Comparison of ENCODE assay signal across 14 mouse cellular contexts in genomic region chr12:17054691-17055090, GRCm38 (mm10). TPM values are rescaled to one million over a fixed set of nuclear protein-coding genes. Genes with fewer than 3 reads are reported as not detected.
DNase-seq lines count a peak whose midpoint lies in the region; ATAC-seq and TF ChIP-seq lines count a peak whose summit lies in the region.
"Had no signal": no experiment of that assay in that cellular context is flagged by ENCODE, and none has a peak within 500 bp of the region (broad histone marks: within the 10 kb centered on the region; RNA-seq: fewer than 3 reads in every experiment).

No protein-coding gene starts in this region.

- 58% methylated on average over 4 of the region's 4 CpGs for WGBS in kidney, adult 2 months
- WGBS in heart, embryonic 12.5 days, result 47% methylated on average over 4 of the region's 4 CpGs
- WGBS in thymus, adult 2 months, result 69% methylated on average over 4 of the region's 4 CpGs

- H3K4me1 ChIP-seq in kidney, adult 2 months (ENCODE audit: control insufficient read depth, insufficient read depth, low read length), result no peaks in the 10 kb centered on the region
- H3K4me1 ChIP-seq in testis, adult 2 months (ENCODE audit: control insufficient read depth, insufficient read depth, low read length), result no peaks in the 10 kb centered on the region
- H3K4me1 ChIP-seq in heart, embryonic 12.5 days (replicated peaks), result no peaks in the 10 kb centered on the region
- no peaks in the 10 kb centered on the region for H3K4me1 ChIP-seq in thymus, adult 2 months (replicated peaks; ENCODE audit: control insufficient read depth, insufficient read depth, low read length)
- H3K4me1 ChIP-seq: embryonic facial prominence, embryonic 13.5 days; lung, embryonic 15.5 days; neural tube, embryonic 12.5 days had no signal

- DNase-seq in kidney, adult 2 months, result no peak
- DNase-seq in kidney, adult 18-20 months, result no peak
- DNase-seq in testis, postnatal 14 days (ENCODE audit: low spot score), result no peak
- peak; percentile 54 for DNase-seq in ZHBTc4 (ENCODE audit: low read depth, low spot score)
- DNase-seq in urinary bladder, postnatal 10 days (ENCODE audit: low spot score), result no peak
- DNase-seq in thymus, adult 2 months, result no peak
- DNase-seq: cerebellum, adult 2 months had no signal

- no peak overlapping the region for H3K27ac ChIP-seq in kidney, adult 2 months (ENCODE audit: insufficient read depth, low read depth, low read length)
- no peak overlapping the region for H3K27ac ChIP-seq in testis, adult 2 months (ENCODE audit: control insufficient read depth, insufficient read depth, low read depth, low read length)
- no peak overlapping the region for H3K27ac ChIP-seq in heart, embryonic 12.5 days (ENCODE audit: poor library complexity, severe bottlenecking)
- H3K27ac ChIP-seq in thymus, adult 2 months (ENCODE audit: control insufficient read depth, insufficient read depth, low read length), result no peak overlapping the region
- H3K27ac ChIP-seq: embryonic facial prominence, embryonic 13.5 days; forebrain, embryonic 12.5 days; lung, embryonic 15.5 days; neural tube, embryonic 12.5 days had no signal

- H3K4me2 ChIP-seq in heart, embryonic 12.5 days, result no peak overlapping the region
- H3K4me2 ChIP-seq: embryonic facial prominence, embryonic 13.5 days; forebrain, embryonic 12.5 days; lung, embryonic 15.5 days; midbrain, embryonic 11.5 days; neural tube, embryonic 12.5 days had no signal

- H3K9ac ChIP-seq in heart, embryonic 12.5 days, result no peak overlapping the region
- H3K9ac ChIP-seq: embryonic facial prominence, embryonic 13.5 days; forebrain, embryonic 12.5 days; lung, embryonic 15.5 days; neural tube, embryonic 12.5 days had no signal

- TF ChIP-seq CTCF in kidney, adult 2 months (conservative IDR thresholded peaks at IDR 0.05; ENCODE audit: insufficient read depth, insufficient read length, low read depth, low read length), result peak; percentile 43
- TF ChIP-seq CTCF in testis, adult 2 months (IDR thresholded peaks at IDR 0.05; ENCODE audit: control insufficient read depth, insufficient read depth, insufficient replicate concordance, low read depth, low read length), result peak; percentile 29; the same call in 1 of the 2 replicates
- TF ChIP-seq CTCF in thymus, adult 2 months (IDR thresholded peaks at IDR 0.05; ENCODE audit: borderline replicate concordance, control insufficient read depth, extremely low read depth, insufficient read depth, low read length, poor library complexity), result no peak

- ATAC-seq in heart, embryonic 12.5 days (ENCODE audit: insufficient number of reproducible peaks, low FRiP score), result no peak

- no peaks in the 10 kb centered on the region for H3K9me3 ChIP-seq in heart, embryonic 12.5 days (replicated peaks)
- H3K9me3 ChIP-seq: embryonic facial prominence, embryonic 13.5 days; forebrain, embryonic 12.5 days; lung, embryonic 15.5 days; neural tube, embryonic 12.5 days had no signal

- no peak for TF ChIP-seq POLR2A in kidney, adult 2 months (IDR thresholded peaks at IDR 0.05; ENCODE audit: low read depth, low read length)
- no peak for TF ChIP-seq POLR2A in testis, adult 2 months (IDR thresholded peaks at IDR 0.05; ENCODE audit: control insufficient read depth, low read depth, low read length)
- no peak for TF ChIP-seq POLR2A in thymus, adult 2 months (IDR thresholded peaks at IDR 0.05; ENCODE audit: control insufficient read depth, extremely low read depth, insufficient read depth, low read length, poor library complexity)

- H3K4me3 ChIP-seq in kidney, adult 2 months (ENCODE audit: insufficient read depth, low read depth, low read length), result no peak overlapping the region
- H3K4me3 ChIP-seq in testis, adult 2 months (ENCODE audit: control insufficient read depth, low read depth, low read length), result no peak overlapping the region
- H3K4me3 ChIP-seq in heart, embryonic 12.5 days, result no peak overlapping the region
- H3K4me3 ChIP-seq in thymus, adult 2 months (ENCODE audit: control insufficient read depth, insufficient read depth, low read length), result no peak overlapping the region
- H3K4me3 ChIP-seq: embryonic facial prominence, embryonic 13.5 days; forebrain, embryonic 12.5 days; lung, embryonic 15.5 days; neural tube, embryonic 12.5 days had no signal

- H3K27me3 ChIP-seq in kidney, adult 2 months (replicated peaks; ENCODE audit: control insufficient read depth, insufficient read depth, low read length), result no peaks in the 10 kb centered on the region
- no peaks in the 10 kb centered on the region for H3K27me3 ChIP-seq in testis, adult 2 months (ENCODE audit: control insufficient read depth, insufficient read depth, low read length)
- no peaks in the 10 kb centered on the region for H3K27me3 ChIP-seq in heart, embryonic 12.5 days (replicated peaks)
- H3K27me3 ChIP-seq in thymus, adult 2 months (ENCODE audit: control insufficient read depth, insufficient read depth, low read length), result no peaks in the 10 kb centered on the region
- H3K27me3 ChIP-seq: embryonic facial prominence, embryonic 13.5 days; forebrain, embryonic 12.5 days; lung, embryonic 15.5 days had no signal

- H3K36me3 ChIP-seq in kidney, adult 2 months (ENCODE audit: control insufficient read depth, insufficient read depth, low read length), result no peaks in the 10 kb centered on the region
- H3K36me3 ChIP-seq in testis, adult 2 months (ENCODE audit: control insufficient read depth, insufficient read depth, low read length), result no peaks in the 10 kb centered on the region
- no peaks in the 10 kb centered on the region for H3K36me3 ChIP-seq in heart, embryonic 12.5 days
- no peaks in the 10 kb centered on the region for H3K36me3 ChIP-seq in thymus, adult 2 months (ENCODE audit: control insufficient read depth, insufficient read depth, low read length)
- H3K36me3 ChIP-seq: embryonic facial prominence, embryonic 13.5 days; forebrain, embryonic 12.5 days; lung, embryonic 15.5 days; neural tube, embryonic 12.5 days had no signal

RNA-seq across cellular contexts. Expression of gene 2410004P03Rik, which starts 43.2 kb away (rescaled TPM):
- 0.02 TPM in 1 of 2 replicates, not detected in the other for polyA plus RNA-seq in kidney, adult 2 months (2012; rRNA removed)
- polyA plus RNA-seq in testis, adult 2 months (2012; rRNA removed), result 0.02 and 0.05 TPM in 2 replicates
- polyA plus RNA-seq in heart, embryonic 12.5 days (2016; fragmentation: Nextera tagmentation; extraction: Ambion mirVana), result 0.31 and 0.40 TPM in 2 replicates
- polyA plus RNA-seq in thymus, adult 2 months (2012; rRNA removed), result 1.1 TPM in 2 replicates

RNA-seq across cellular contexts. Expression of gene Pqlc3, which starts 54.5 kb away (rescaled TPM):
- polyA plus RNA-seq in kidney, adult 2 months (2012; rRNA removed), result 9.0 and 11.8 TPM in 2 replicates
- 1.8 and 2.0 TPM in 2 replicates for polyA plus RNA-seq in testis, adult 2 months (2012; rRNA removed)
- polyA plus RNA-seq in heart, embryonic 12.5 days (2016; fragmentation: Nextera tagmentation; extraction: Ambion mirVana), result 3.5 and 4.8 TPM in 2 replicates
- 89.0 and 114 TPM in 2 replicates for polyA plus RNA-seq in thymus, adult 2 months (2012; rRNA removed)
